Mouse (Mus musculus) heart, embryonic 15.5 days (tissue): ENCODE data around the gene Rbpjl. TPM values are rescaled to one million over a fixed set of nuclear protein-coding genes. Genes with fewer than 3 reads are reported as not detected.

Experiments
- ATAC-seq: fragments of 200-750 bp; cut with Nextera tagmentation; replicated peaks from 2 replicates; pipeline ENCODE4 v1.8.0; 2017; ENCODE audit warnings: low read depth, moderate TSS enrichment; ENCODE audit not compliant: insufficient number of reproducible peaks, insufficient read depth, low FRiP score
- H3K27ac ChIP-seq: fragments of 300-500 bp; sonication (generic); 2 replicates; pipeline ENCODE4 v1.5.1; 2015; ENCODE audit warnings: mild to moderate bottlenecking, inconsistent platforms
- H3K27me3 ChIP-seq: fragments of 300-500 bp; sonication (generic); 2 replicates; pipeline ENCODE4 v1.6.1; 2015; ENCODE audit warnings: inconsistent platforms
- H3K36me3 ChIP-seq: fragments of 300-500 bp; sonication (generic); 2 replicates; pipeline ENCODE4 v1.6.1; 2015; ENCODE audit warnings: mild to moderate bottlenecking, inconsistent platforms
- H3K4me1 ChIP-seq: fragments of 300-500 bp; sonication (generic); replicated peaks from 2 replicates; pipeline ENCODE4 v1.6.1; 2015; ENCODE audit warnings: inconsistent platforms
- H3K4me2 ChIP-seq: fragments of 300-500 bp; sonication (generic); 2 replicates; pipeline ENCODE4 v1.6.1; 2015; ENCODE audit warnings: inconsistent platforms, mild to moderate bottlenecking, moderate library complexity
- H3K4me3 ChIP-seq: fragments of 300-500 bp; sonication (generic); 2 replicates; pipeline ENCODE4 v1.5.1; 2015; ENCODE audit warnings: mild to moderate bottlenecking, inconsistent platforms
- H3K9ac ChIP-seq: fragments of 300-500 bp; sonication (generic); 2 replicates; pipeline ENCODE4 v1.6.1; 2015; ENCODE audit warnings: mild to moderate bottlenecking, inconsistent platforms
- H3K9me3 ChIP-seq: fragments of 300-500 bp; sonication (generic); replicated peaks from 2 replicates; pipeline ENCODE4 v1.6.1; 2016; ENCODE audit warnings: inconsistent platforms
- WGBS: fragments of 180-500 bp; shearing (Covaris S2); methylation state at CpG from one replicate; pipeline ENCODE4 v1.1.7; 2015; ENCODE audit warnings: mixed read lengths; 5-methylcytosine and 5-hydroxymethylcytosine counted together
- microRNA-seq: library from miRNA; unstranded; fragments of <30 nt; microRNA quantifications from one replicate; pipeline ENCODE4, GENCODE M21; 2016
- polyA plus RNA-seq: library from polyadenylated mRNA; unstranded; fragments of >200 nt; fragmentation: Nextera tagmentation; extraction: Ambion mirVana; gene quantifications from 2 replicates; pipeline ENCODE4 v1.2.1, GENCODE M21; 2015

The Rbpjl gene
- polyA plus RNA-seq, 1 experiment from 2014 or later, result 0.25 TPM

DNA sequence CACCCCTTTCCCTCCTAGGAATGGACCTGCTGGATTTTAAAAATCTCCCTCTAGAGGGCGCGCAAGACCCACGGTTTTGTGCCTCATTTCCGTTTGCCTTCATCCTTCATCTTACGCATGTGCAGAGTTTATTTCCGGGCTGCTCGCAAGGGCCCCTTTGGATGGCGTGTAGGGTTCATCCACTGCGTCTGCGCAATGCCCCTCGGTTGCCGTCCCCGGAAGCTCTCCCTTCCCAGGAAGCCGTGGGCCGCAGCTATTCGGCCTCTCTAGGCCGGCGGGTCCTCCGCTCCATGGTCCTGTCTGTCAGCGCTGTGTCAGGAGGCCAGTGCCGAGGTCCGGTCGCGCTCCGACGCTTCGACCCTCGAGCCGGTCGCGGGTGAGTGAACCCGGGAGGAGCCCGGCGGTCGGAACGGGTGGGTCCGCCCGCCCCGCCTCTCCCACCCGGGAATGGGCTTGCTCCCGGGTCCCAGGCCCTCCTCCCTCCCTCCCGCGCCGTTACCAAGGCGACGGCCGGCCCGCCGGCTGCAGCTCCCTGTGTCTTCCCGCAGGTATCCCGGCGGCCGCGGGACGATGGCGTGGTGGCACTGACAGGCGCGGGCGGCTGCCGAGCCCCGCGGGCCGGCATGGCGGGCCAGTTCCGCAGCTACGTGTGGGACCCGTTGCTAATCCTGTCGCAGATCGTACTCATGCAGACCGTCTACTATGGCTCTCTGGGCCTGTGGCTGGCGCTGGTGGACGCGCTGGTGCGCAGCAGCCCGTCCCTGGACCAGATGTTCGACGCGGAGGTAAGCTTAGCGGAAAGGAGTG, 58.0 kb downstream of the Rbpjl start, which contains the start of gene Gm20458:
Gene Gm20458, plus strand, starts transcription at position 223 of the 807 bp plus-strand sequence.
- H3K4me2 ChIP-seq, result peak within 1 kb of the TSS; percentile 85
- H3K9ac ChIP-seq, result peak within 1 kb of the TSS; percentile 83
- H3K27me3 ChIP-seq, result no peaks in the 10 kb centered on the region
- H3K4me3 ChIP-seq, result peak within 1 kb of the TSS; percentile 92
- H3K27ac ChIP-seq, result peak within 1 kb of the TSS; percentile 83
- peaks cover 14% of the 10 kb centered on the region; the same call in 1 of the 2 replicates for H3K36me3 ChIP-seq
- peak; percentile 98 for ATAC-seq
- peaks cover 18% of the 10 kb centered on the region for H3K4me1 ChIP-seq
- WGBS, result under 1% methylated on average over 79 of the region's 79 CpGs
- no peaks in the 10 kb centered on the region for H3K9me3 ChIP-seq

Small RNA genes lying within 50 kb of the gene (microRNA-seq; reads per million reads assigned to microRNA genes)
- gene Mir7678, result not detected

Other genes starting within 250 kb of the Rbpjl start
- gene Kcns1, start 232.0 kb upstream of the Rbpjl start, polyA plus RNA-seq, result 0.20 and 0.24 TPM in 2 replicates
- gene Wfdc5, start 220.4 kb upstream of the Rbpjl start, polyA plus RNA-seq, result not detected in 2 replicates
- gene Wfdc12, start 212.5 kb upstream of the Rbpjl start, polyA plus RNA-seq, result not detected in 2 replicates
- gene Wfdc15a, start 203.0 kb upstream of the Rbpjl start, polyA plus RNA-seq, result not detected in 2 replicates
- gene Wfdc15b, start 181.5 kb upstream of the Rbpjl start, polyA plus RNA-seq, result not detected in 2 replicates
- not detected in 2 replicates for gene Svs2, start 164.7 kb upstream of the Rbpjl start, polyA plus RNA-seq
- not detected in 2 replicates for gene Svs3b, start 146.5 kb upstream of the Rbpjl start, polyA plus RNA-seq
- gene Svs4, start 124.7 kb upstream of the Rbpjl start, polyA plus RNA-seq, result not detected in 2 replicates
- not detected in 2 replicates for gene Svs3a, start 113.9 kb upstream of the Rbpjl start, polyA plus RNA-seq
- not detected in 2 replicates for gene Svs6, start 86.4 kb upstream of the Rbpjl start, polyA plus RNA-seq
- not detected in 2 replicates for gene Svs5, start 70.4 kb upstream of the Rbpjl start, polyA plus RNA-seq
- gene Slpi, start 14.0 kb upstream of the Rbpjl start, polyA plus RNA-seq, result 1.3 and 1.6 TPM in 2 replicates
- 8.4 and 14.9 TPM in 2 replicates for gene Matn4, start 2.0 kb downstream of the Rbpjl start, polyA plus RNA-seq
- gene Sdc4, start 40.7 kb downstream of the Rbpjl start, polyA plus RNA-seq, result 41.9 and 56.5 TPM in 2 replicates
- gene Sys1, start 53.8 kb downstream of the Rbpjl start, polyA plus RNA-seq, result 32.0 and 40.4 TPM in 2 replicates
- gene Gm20458, start 57.8 kb downstream of the Rbpjl start, polyA plus RNA-seq, result 10.5 and 13.5 TPM in 2 replicates
- not detected in 2 replicates for gene Trp53tg5, start 70.6 kb downstream of the Rbpjl start, polyA plus RNA-seq
- gene Dbndd2, start 83.0 kb downstream of the Rbpjl start, polyA plus RNA-seq, result 8.6 and 16.5 TPM in 2 replicates
- 42.1 and 54.1 TPM in 2 replicates for gene Pigt, start 94.4 kb downstream of the Rbpjl start, polyA plus RNA-seq
- 10.0 and 39.8 TPM in 2 replicates for gene Wfdc2, start 159.3 kb downstream of the Rbpjl start, polyA plus RNA-seq
- gene Spint3, start 170.3 kb downstream of the Rbpjl start, polyA plus RNA-seq, result not detected in 2 replicates
- 0.21 and 0.47 TPM in 2 replicates for gene Wfdc6a, start 182.3 kb downstream of the Rbpjl start, polyA plus RNA-seq
- gene Eppin, start 190.5 kb downstream of the Rbpjl start, polyA plus RNA-seq, result not detected in 2 replicates
- gene Wfdc6b, start 210.4 kb downstream of the Rbpjl start, polyA plus RNA-seq, result not detected in 2 replicates
- not detected in 2 replicates for gene Wfdc8, start 210.5 kb downstream of the Rbpjl start, polyA plus RNA-seq
- gene Wfdc16, start 235.7 kb downstream of the Rbpjl start, polyA plus RNA-seq, result not detected in 2 replicates